Mouse (Mus musculus): Measurements from ENCODE around the gene Calcoco1.
"Not testable (repeated sequence)": the region's sequence is repeated elsewhere in the genome, so short reads cannot be mapped to it uniquely, and the experiment has no call there.

The Calcoco1 gene

DNA sequence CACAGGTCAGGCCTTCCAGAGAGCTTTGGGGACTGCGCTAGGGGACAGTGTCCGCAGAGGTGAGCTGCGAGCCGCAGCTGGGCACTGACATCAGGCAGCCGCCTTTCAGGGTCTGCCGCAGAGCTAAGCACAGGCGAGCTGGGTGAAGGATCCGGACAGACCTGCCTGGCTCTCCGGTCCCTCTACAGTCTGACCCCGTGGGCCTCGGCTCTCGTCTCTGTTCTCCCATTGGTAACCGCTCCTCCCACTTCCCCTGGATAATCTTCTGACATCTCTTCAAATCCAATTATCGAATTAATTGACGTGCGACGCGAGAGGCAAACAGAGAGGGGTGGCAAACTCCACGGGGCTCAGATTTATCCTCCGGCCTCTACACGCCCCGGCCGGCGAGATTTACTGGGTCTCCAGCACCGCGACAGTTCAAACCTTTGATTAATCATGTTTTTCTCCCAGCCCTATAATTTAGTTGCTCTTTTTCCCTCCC is 29.6 kb downstream of the Calcoco1 start:
- DNase-seq (ENCODE audit: low spot score): no peak

DNA sequence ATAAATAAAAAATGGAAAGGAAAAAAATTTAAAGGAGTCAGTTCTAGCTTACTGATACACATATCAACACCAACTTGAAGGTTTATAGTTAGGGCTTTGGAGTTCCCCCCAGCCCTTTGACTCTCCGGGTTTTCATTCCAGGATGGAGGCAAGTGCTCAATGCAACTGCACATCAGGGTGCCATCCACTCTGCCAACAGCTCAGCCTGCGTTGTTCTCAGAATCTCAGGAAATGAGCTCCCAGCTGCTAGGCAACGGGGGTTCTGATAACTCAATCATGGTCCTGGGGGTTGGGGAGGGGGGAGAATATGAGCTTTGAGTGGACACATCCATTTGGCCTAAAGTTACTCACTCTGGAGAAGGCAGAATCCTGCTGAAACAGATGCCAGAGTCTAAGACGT is 36.2 kb downstream of the Calcoco1 start:
- DNase-seq (ENCODE audit: low spot score): no peak

DNA sequence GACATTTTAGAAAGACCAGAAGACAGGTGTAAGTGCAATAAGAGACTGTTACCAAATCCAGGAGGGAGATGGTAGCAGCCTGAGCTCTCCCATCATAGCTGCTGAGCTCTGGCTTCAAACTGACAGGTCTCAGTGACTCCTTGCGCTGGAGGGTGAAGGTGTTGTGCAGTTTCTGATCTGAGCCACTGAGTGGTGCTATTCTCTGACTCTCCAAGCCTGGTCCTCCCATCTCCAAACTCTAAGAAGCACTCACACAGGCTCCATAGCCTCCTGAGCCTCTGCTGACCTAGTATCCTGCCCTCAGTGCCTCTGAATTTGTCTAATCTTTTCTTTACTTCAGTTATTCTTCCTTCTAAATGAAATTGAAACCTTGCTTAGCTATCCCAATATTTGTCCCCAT is 38.3 kb downstream of the Calcoco1 start:
- DNase-seq (ENCODE audit: low spot score): no peak

DNA sequence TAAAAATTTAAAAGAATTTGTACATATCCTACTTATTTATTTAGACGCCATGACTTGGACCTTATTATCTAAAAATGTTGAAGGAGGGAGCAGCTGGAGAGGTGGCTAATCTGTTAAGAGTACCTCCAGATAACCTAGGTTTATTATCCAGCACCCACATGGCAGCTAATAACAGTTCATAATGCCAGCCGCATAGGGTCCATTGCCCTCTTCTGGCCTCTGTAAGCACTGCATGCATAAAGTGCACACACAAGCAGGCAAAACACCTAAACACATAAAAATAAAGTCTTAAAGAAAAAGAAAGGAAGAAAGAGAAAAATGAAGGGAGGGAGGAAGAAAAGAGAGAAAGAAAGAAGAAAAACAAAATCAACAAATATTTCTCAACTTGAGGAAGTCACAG is 45.6 kb downstream of the Calcoco1 start:
- DNase-seq (ENCODE audit: low spot score): no peak

DNA sequence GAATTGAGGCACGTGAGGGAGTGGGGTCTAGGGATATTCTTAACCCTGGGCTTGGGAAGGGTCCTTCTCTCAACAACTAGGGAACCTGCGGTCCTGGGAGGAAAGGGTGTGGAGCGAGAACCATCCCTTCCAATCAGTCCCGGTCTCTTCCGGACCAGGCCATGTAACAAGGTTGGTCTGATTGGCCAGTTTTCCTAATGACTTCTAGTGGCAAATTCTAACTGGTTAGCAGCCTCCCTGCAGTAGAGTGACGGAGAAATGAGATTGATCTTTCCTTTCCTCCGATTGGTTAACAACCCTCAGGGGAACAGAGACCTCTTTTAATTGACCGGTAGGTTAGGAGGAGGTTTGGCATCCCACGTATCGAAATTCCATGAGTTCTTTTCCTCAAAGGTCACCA is 48.4 kb downstream of the Calcoco1 start:
- DNase-seq (ENCODE audit: low spot score): no peak

DNA sequence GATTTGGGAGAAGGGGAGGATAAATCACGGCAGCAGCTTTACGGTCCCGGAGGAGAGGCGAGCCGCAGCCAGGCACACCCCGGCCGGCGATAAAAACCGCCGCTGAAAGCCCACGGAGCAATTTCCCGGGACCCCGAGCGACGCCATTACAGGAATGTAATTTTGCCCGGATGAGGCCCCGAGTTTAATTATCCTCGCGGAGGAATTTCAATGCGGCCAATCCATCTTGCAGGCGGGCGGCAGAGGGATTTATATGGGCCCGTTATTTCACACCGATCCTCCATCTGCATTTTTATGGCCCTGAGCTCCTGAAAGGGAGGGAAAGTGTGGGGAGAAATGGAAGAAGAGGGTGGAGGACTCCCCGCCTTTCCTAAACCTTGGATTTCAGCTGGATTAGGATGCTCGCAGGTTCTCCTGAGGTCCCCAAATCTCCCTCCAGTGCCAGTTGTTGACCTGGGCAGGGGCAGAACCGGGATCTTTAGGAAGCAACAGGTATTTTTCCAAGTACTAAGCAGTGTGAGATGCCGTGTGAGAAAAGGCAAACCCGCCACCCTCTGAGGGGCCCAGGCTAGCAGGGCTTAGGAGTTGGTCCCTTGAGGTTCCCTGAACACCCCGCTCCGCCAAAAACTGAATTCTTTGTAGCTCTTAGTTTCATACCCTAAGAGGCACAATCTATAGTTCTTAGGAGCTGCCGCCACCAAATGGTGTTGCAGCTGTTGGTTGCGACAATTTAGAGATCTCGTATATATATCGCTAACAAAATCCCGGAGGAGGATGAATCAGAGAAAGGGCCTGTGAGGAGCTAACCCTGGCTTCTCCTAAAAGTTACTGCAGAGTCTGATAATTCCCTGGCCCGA is 49.5 kb downstream of the Calcoco1 start, which contains the start of gene Atp5g2:
TSS of gene Atp5g2 (minus strand) at position 138 of the 857 bp plus-strand sequence.
- no peak for DNase-seq (ENCODE audit: low spot score)

DNA sequence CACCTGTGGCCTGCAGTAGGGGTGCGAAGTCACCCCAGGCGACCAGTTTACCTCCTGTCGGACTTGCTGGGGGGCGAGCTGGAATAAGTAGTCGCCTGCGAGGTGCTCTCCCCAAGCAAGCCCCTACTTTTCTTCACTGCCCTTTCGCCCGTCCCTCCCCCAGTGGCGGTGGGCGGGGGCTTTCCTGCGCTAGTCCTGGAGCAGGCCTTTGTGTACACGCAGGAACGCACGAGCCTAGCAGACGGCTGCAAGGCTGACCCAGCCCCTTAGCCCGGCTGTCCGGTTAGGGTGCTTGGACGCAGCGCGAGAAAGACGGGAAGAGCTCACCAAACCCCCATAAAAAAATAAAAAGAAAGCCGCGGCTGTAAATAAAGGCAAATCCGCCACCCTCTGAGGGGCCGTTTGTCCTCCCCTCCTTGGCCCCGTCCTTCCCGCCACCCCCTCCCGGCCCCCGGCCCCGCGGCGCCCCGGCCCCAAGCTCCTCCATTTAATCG is 50.2 kb downstream of the Calcoco1 start:
- no peak for DNase-seq (ENCODE audit: low spot score)

DNA sequence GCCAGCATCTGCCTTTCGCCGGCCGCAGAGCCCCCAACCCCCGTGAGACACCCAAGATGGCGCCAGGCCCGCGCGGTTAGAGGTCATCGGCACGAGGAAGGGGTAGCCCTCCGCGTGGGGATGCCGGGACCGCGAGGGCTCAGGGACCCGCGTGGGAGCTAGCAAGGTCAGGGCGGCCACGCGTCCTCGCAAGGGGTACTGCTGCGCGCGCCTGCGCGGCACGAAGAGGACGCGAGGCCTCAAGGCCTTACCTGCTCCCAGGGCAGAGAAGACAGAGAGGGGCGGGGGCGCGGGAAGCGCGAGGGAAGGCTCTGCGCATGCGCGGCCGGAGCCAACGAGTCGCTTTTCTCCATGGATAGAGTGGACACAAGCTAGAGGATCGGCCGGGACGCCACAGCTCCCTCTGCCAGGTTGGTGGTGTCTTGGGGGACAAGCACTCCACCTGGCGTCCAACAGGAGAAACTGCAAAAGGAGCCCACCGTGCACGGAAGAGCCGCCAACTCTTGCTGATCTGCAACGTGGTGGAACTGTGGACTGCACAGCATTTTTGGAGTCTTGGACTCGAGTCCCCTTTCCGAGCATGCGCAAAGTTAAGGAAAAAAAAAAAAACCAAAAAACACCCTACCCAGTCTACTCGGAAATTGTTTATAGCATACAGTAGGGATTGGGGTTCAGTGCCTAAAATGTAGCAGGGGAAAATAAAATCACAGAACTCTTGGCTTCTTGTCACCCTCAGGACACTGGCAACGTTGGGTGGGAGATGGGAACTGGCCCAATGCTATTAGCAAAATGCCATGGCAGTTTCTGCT is 51.0 kb downstream of the Calcoco1 start:
- DNase-seq (ENCODE audit: low spot score): peak; percentile 96

DNA sequence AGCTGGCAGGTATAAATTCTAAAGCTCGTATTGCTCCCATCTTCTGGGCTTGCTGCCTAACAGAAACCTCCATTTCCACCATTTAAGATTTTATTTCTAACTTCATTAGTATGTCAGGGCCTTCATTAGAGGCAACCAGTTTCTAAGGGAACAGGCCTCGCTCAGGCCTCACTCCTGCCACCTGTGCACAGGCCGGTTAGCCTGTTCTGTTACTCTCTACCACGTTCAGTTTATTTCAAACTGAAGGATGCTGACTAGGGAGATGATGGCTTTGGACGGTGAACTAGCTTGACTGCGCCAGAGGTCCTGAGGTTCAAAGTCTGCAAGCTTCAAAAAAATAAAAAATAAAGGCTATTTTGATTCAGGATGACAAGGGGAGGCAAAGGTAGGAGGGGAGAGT is 51.7 kb downstream of the Calcoco1 start:
- DNase-seq (ENCODE audit: low spot score): peak; percentile 31

DNA sequence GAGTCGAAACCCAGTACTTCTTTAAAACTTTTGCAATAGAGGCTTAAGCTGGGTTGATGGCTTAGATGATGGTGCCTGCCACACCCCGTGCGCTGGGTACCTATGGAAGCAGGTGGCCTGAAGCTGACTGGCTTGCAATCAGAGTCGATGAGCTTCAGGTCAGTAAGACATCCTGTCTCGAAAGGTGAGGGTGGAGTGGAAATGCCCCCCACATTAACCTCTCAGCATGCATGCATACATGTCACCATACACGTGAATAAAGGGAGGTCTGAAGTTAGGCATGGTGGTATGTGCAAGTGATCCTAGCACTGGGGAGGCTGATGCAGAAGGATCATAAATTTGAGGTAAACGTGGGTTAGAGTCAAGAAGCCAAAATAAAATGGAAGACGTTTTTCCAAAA is 52.4 kb downstream of the Calcoco1 start:
- no peak for DNase-seq (ENCODE audit: low spot score)

DNA sequence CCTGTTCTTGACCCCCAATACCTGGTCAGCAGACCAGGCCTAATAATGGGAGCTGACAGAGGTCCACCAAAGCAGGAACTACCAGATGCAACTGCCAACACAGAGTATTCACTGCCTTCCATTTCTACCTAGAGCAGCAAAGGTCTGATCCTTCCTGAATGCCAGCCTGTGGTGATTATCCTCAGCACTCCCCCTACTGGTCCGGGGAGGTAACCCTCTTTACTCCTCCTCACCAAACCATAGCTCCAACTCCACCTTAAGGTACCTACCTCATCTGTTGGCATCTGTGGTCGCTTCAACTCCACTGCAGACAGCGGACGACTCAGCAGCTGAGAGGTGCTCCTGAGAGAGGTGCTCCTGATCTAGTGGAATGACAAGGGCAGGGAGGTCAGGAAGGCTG is 56.5 kb downstream of the Calcoco1 start:
- DNase-seq (ENCODE audit: low spot score): peak; percentile 58

DNA sequence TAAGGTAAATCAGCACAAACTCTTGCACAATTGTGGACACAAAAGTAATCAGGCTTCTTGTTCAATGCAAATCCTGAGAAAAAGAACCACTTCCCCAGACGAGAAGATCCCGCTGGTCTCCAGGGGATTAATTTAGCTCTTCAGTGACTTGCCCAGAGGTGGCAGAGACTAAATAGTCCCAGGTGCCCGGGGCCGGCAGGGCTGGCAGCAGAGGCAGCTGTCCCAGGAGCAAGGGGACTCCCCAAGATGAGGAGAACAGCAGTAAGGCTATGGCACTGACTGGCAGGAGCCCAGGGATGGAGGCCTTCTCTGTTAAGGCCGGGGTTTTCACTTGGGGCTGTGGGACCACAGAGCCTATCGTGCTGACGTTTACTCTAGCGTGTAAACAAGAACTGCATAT is 58.2 kb downstream of the Calcoco1 start:
- DNase-seq (ENCODE audit: low spot score): no peak

DNA sequence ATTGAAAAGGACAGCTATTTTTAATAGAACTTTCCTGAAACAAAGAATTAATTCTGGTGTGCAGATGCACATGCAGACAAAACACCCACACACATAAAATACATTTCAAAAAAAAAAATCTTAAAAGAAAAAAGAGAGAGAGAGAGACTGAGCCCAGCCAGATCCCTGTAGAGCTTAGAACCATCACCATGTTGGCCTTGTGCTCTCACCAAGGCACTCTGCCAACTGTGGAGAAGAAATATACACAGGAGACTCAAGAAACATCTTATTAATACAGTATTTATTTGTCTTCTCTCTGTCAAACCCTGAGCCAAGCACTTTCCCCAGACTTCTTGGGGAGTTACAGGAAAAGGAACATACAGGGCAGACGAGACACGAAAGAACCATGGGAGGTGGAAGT is 59.4 kb downstream of the Calcoco1 start:
- DNase-seq (ENCODE audit: low spot score): not testable (repeated sequence)

DNA sequence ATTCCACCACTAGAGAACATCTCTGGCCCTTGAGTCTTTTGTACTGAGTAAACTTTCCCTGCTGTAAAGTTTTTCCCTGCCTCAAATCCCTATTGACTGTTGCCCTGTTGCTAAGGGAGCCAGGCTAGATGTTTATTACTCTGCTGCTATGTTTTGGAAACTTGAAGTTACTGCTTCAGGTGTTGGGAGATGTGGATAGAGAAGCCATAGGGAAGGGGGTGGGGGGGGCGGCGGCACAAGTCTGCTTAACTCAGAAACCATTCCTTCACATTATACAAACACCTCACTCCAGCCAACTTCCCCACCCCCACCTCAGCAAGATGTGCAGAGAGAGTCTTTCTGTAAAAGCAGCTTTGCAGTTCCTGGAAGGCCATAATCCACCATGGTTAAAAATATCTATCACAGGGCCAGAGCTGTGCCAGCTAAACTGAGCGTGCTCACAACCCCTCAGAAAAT is 64.0 kb downstream of the Calcoco1 start:
- no peak for DNase-seq (ENCODE audit: low spot score)
